Mouse (Mus musculus) limb, embryonic 11.5 days (tissue): ENCODE measurements around the gene Id3. TPM values are rescaled to one million over a fixed set of nuclear protein-coding genes. Genes with fewer than 3 reads are reported as not detected.
A peak's percentile ranks its signal among the peaks of the same experiment; 100 is the strongest.

Experiments used
- ATAC-seq: fragments of 200-750 bp; cut with Nextera tagmentation; 2 replicates; pipeline ENCODE4 v1.8.0; 2017; ENCODE audit warnings: low read depth; ENCODE audit not compliant: insufficient number of reproducible peaks, low FRiP score, low TSS enrichment
- DNase-seq: peaks from one replicate; pipeline ENCODE4 v3.0.0-alpha.2; 2015; ENCODE audit warnings: low spot score
- H3K27ac ChIP-seq: fragments of 300-500 bp; sonication (generic); replicated peaks from 2 replicates; pipeline ENCODE4 v1.5.1; 2014; ENCODE audit warnings: low read depth, mild to moderate bottlenecking, low read length
- H3K27me3 ChIP-seq: fragments of 300-500 bp; sonication (generic); 2 replicates; pipeline ENCODE4 v1.6.1; 2014; ENCODE audit warnings: mild to moderate bottlenecking, low read length, mixed read lengths; ENCODE audit not compliant: control insufficient read depth, insufficient read depth
- H3K36me3 ChIP-seq: fragments of 300-500 bp; sonication (generic); 2 replicates; pipeline ENCODE4 v1.6.1; 2014; ENCODE audit warnings: mild to moderate bottlenecking, low read length, moderate library complexity, mixed read lengths; ENCODE audit not compliant: control insufficient read depth, insufficient read depth
- H3K4me1 ChIP-seq: fragments of 300-500 bp; sonication (generic); 2 replicates; pipeline ENCODE4 v1.6.1; 2014; ENCODE audit warnings: low read length, mixed read lengths; ENCODE audit not compliant: control insufficient read depth, insufficient read depth
- H3K4me2 ChIP-seq: fragments of 300-500 bp; sonication (generic); 2 replicates; pipeline ENCODE4 v1.6.1; 2014; ENCODE audit warnings: low read depth, mild to moderate bottlenecking, moderate library complexity; ENCODE audit not compliant: severe bottlenecking
- H3K4me3 ChIP-seq: fragments of 300-500 bp; sonication (generic); 2 replicates; pipeline ENCODE4 v1.5.1; 2014; ENCODE audit warnings: low read depth, low read length
- H3K9ac ChIP-seq: fragments of 300-500 bp; sonication (generic); 2 replicates; pipeline ENCODE4 v1.6.1; 2014; ENCODE audit warnings: mild to moderate bottlenecking, low read length
- H3K9me3 ChIP-seq: fragments of 300-500 bp; sonication (generic); 2 replicates; pipeline ENCODE4 v1.6.1; 2016; ENCODE audit warnings: low read length; ENCODE audit not compliant: control insufficient read depth
- WGBS: fragments of 180-500 bp; shearing (Covaris S2); extraction: QIAGEN DNeasy Blood & Tissue Kit; methylation state at CpG from one replicate; pipeline ENCODE4 v1.1.7; 2014; 5-methylcytosine and 5-hydroxymethylcytosine counted together
- polyA plus RNA-seq: library from polyadenylated mRNA; unstranded; fragments of >200 nt; fragmentation: Nextera tagmentation; extraction: Ambion mirVana; gene quantifications from 2 replicates; pipeline ENCODE4 v1.2.1, GENCODE M21; 2014

Gene Id3
- polyA plus RNA-seq, 1 experiment from 2014 or later: 581 TPM

GRCm38 (mm10) chr4:136163448-136163847 lies 20.2 kb downstream of the Id3 start:
- H3K9me3 ChIP-seq: no peaks in the 10 kb centered on the region
- 2% methylated on average over 11 of the region's 11 CpGs for WGBS
- H3K27ac ChIP-seq: no peak overlapping the region
- no peaks in the 10 kb centered on the region for H3K27me3 ChIP-seq
- no peak overlapping the region for H3K9ac ChIP-seq
- peaks cover 12% of the 10 kb centered on the region for H3K4me1 ChIP-seq
- ATAC-seq: peak; percentile 58; the same call in 1 of the 2 replicates
- no peak overlapping the region for H3K4me3 ChIP-seq
- peak; percentile 98 for DNase-seq
- no peaks in the 10 kb centered on the region for H3K36me3 ChIP-seq
- no peak overlapping the region for H3K4me2 ChIP-seq

- no peak for DNase-seq
- 83% methylated on average over 8 of the region's 8 CpGs for WGBS
- H3K4me2 ChIP-seq: no peak overlapping the region
Measured at GRCm38 (mm10) chr4:136164981-136165380, 21.7 kb downstream of the Id3 start.

GRCm38 (mm10) chr4:136167701-136168100 lies 24.4 kb downstream of the Id3 start:
- Histone ChIP-seq H3K4me2 (no peak overlapping the region), H3K27ac (no peak overlapping the region), H3K4me1 (no peaks in the 10 kb centered on the region), H3K9ac (no peak overlapping the region), H3K36me3 (no peaks in the 10 kb centered on the region), H3K9me3 (no peaks in the 10 kb centered on the region), H3K27me3 (no peaks in the 10 kb centered on the region), H3K4me3 (no peak overlapping the region)
- WGBS: 92% methylated on average over 3 of the region's 3 CpGs
- ATAC-seq (no peak), DNase-seq (no peak)

More at GRCm38 (mm10) chr4:136164981-136165380, 21.7 kb downstream of the Id3 start:
- H3K36me3 ChIP-seq: no peaks in the 10 kb centered on the region
- ATAC-seq: no peak
- no peaks in the 10 kb centered on the region for H3K9me3 ChIP-seq
- H3K27ac ChIP-seq: no peak overlapping the region
- H3K9ac ChIP-seq: no peak overlapping the region
- peaks cover 7% of the 10 kb centered on the region for H3K4me1 ChIP-seq
- H3K27me3 ChIP-seq: no peaks in the 10 kb centered on the region
- H3K4me3 ChIP-seq: no peak overlapping the region

GRCm38 (mm10) chr4:136170401-136170800 lies 27.1 kb downstream of the Id3 start:
- 76% methylated on average over 4 of the region's 4 CpGs for WGBS
- ATAC-seq (no peak), DNase-seq (no peak)
- H3K4me1 ChIP-seq: peaks cover 10% of the 10 kb centered on the region; the same call in 1 of the 2 replicates
- H3K9me3 ChIP-seq: no peaks in the 10 kb centered on the region
- H3K36me3 ChIP-seq: no peaks in the 10 kb centered on the region
- no peak overlapping the region for H3K9ac ChIP-seq
- H3K27ac ChIP-seq: no peak overlapping the region
- no peaks in the 10 kb centered on the region for H3K27me3 ChIP-seq
- no peak overlapping the region for H3K4me2 ChIP-seq
- no peak overlapping the region for H3K4me3 ChIP-seq

- DNase-seq (no peak), ATAC-seq (no peak)
- no peak overlapping the region for H3K27ac ChIP-seq
- H3K36me3 ChIP-seq: no peaks in the 10 kb centered on the region
- H3K4me2 ChIP-seq: peak overlapping the region; percentile 99
- peak overlapping the region; percentile 79; the same call in 1 of the 2 replicates for H3K4me3 ChIP-seq
- no peak overlapping the region for H3K9ac ChIP-seq
- H3K27me3 ChIP-seq: no peaks in the 10 kb centered on the region
- WGBS: 34% methylated on average over 12 of the region's 12 CpGs
- H3K4me1 ChIP-seq: peaks cover 15% of the 10 kb centered on the region
- no peaks in the 10 kb centered on the region for H3K9me3 ChIP-seq
Measured at GRCm38 (mm10) chr4:136171455-136171854, 28.2 kb downstream of the Id3 start.

- no peak for ATAC-seq
- WGBS: under 1% methylated on average over 35 of the region's 35 CpGs
- Histone ChIP-seq H3K4me1 (peaks cover 15% of the 10 kb centered on the region), H3K9me3 (no peaks in the 10 kb centered on the region), H3K36me3 (no peaks in the 10 kb centered on the region), H3K27me3 (no peaks in the 10 kb centered on the region), H3K4me2 (peak within 1 kb of the TSS; percentile 99), H3K9ac (peak within 1 kb of the TSS; percentile 82), H3K27ac (peak within 1 kb of the TSS; percentile 15; the same call in 1 of the 2 replicates), H3K4me3 (peak within 1 kb of the TSS; percentile 79)
- DNase-seq: peak; percentile 86
Measured at GRCm38 (mm10) chr4:136172011-136172541, 28.8 kb downstream of the Id3 start, which contains the start of gene E2f2. Gene E2f2, plus strand, starts transcription at chr4:136172394.

- H3K27me3 ChIP-seq: no peaks in the 10 kb centered on the region
- no peaks in the 10 kb centered on the region for H3K36me3 ChIP-seq
- DNase-seq (peak; percentile 65), ATAC-seq (no peak)
- peak overlapping the region; percentile 79 for H3K4me3 ChIP-seq
- H3K4me2 ChIP-seq: peak overlapping the region; percentile 99
- peak overlapping the region; percentile 15; the same call in 1 of the 2 replicates for H3K27ac ChIP-seq
- peaks cover 19% of the 10 kb centered on the region for H3K4me1 ChIP-seq
- H3K9ac ChIP-seq: peak overlapping the region; percentile 82
- WGBS: under 1% methylated on average over 54 of the region's 67 CpGs
- H3K9me3 ChIP-seq: no peaks in the 10 kb centered on the region
Measured at GRCm38 (mm10) chr4:136172542-136173209, 29.4 kb downstream of the Id3 start.

- H3K9me3 ChIP-seq: no peaks in the 10 kb centered on the region
- no peaks in the 10 kb centered on the region for H3K27me3 ChIP-seq
- peaks cover 19% of the 10 kb centered on the region for H3K4me1 ChIP-seq
- WGBS: 4% methylated on average over 14 of the region's 14 CpGs
- DNase-seq (peak; percentile 57), ATAC-seq (no peak)
- peak overlapping the region; percentile 15; the same call in 1 of the 2 replicates for H3K27ac ChIP-seq
- peak overlapping the region; percentile 82 for H3K9ac ChIP-seq
- peak overlapping the region; percentile 99 for H3K4me2 ChIP-seq
- H3K4me3 ChIP-seq: peak overlapping the region; percentile 79
- H3K36me3 ChIP-seq: no peaks in the 10 kb centered on the region
Measured at GRCm38 (mm10) chr4:136173210-136173715, 30.0 kb downstream of the Id3 start.
